Mouse (Mus musculus): Measurements from ENCODE around the gene Wdr45.

Wdr45 gene

DNA sequence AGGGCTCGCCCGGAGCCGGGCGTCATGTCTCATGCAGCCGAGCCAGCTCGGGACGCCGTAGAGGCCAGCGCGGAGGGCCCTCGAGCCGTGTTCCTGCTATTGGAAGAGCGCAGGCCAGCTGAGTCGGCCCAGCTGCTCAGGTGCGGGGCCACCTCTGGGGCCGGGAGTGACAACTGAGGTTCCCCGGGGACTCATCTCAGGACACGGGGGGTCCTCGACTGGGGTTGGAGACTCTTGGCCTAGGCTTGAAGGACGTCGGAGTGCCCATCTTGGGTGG is 48.7 kb downstream of the Wdr45 start:
- intact Hi-C loops (cut with DNase I) = no loop called here

DNA sequence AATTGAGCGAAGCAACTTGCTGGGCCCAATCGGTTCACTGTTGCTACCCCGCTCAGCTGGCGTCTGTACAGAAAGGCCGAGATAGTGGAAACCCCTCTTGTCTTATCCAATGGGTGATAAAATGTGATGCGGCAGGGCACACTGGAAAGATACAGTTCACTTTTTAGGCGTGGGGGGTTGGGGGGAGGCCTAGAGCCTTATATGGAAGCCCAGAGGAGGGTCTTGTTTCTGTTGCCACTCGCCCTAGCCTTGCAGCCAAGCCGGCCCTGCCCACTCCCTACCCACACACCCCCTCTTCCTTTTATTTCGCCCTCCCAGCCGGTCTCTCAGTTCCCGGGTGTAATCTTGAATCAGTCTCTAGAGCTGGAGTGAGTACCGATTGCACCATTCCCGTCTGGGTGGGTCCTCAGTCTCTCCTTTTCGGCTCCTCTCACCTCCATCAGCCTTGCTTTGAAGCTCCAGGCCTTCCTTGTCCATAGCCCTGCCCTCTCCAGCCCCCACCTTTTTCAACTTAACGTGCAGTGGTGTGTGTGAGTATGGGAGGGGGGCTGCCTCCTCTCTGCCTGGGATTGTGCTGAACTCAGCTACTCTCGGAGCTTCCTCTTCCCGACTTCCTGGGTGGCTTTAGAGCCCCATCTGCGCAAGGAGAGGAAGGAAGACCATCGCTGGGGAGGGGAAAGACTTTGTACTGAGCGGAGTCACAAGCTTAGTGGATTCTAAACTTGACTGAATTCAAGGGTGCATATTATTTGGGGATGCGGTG is 49.7 kb downstream of the Wdr45 start:
- intact Hi-C loops (cut with DNase I) = no loop called here

DNA sequence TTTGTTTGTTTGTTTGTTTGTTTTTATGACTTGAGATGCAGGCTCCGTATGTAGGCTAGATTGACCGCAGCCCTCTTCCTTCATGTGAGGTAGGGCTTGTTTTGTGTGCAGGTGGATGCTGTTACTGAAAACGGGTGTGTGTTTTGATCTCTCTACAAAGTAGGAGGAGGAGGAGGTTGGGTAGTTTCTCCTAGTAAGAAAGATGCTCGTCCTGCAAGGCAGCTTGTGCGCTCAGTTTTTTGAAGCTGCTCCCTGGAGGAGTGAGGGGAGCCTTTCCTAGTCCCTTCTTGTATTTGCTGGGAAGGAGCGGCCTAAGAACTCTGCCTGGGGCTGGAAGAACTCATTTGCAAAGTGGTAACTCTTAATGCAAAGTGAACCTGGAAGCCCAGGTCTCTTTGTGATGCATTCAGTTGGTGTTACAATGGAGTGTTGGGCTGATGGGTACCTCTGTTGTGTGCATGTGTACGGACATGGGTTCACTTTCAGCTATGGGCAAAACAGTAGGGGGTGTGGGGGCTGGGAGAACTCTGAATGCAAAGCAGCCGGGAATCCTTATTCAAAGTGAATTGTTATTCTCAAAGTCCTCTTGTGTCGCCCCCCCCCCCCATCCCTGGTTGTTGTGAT is 50.6 kb downstream of the Wdr45 start:
- intact Hi-C loops (cut with DNase I) = no loop called here

DNA sequence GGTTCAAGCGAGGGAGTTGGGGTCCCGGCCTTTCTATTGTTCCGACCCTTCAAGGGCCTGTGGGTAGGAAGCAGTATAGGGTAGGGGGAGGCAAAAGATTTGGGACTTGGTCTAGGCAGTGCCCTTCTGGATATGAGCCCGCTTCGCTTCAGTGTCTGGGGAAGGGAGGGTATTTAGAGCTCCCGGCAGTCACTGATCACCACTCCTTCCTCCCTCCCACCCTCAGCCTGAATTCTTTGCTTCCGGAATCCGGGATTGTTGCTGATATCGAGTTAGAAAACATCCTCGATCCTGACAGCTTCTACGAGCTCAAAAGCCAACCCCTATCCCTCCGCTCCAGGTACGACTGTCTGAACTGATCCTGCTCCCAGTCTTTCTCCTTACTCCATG is 51.1 kb downstream of the Wdr45 start:
- intact Hi-C loops (cut with DNase I) = no loop called here

DNA sequence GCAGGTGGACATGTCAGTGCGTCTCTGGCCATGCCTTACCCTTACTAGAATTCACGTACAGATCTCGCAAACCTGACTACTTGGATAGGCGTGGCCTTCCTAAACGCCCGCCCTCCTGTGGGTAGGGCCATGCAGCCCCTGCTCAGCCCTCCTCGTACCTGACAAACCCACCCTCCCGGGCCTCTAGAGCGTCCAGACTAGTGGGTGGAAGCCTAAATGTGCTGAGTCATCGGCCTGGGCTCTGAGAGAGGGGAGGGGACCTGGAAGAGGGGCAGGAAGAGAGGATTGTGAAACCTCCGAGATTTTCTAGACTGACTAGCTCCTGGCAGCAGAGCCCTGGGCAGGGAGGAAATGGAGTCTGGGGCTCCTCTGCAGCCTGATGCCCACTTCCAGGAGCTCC is 51.6 kb downstream of the Wdr45 start:
- intact Hi-C loops (cut with DNase I) = no loop called here

DNA sequence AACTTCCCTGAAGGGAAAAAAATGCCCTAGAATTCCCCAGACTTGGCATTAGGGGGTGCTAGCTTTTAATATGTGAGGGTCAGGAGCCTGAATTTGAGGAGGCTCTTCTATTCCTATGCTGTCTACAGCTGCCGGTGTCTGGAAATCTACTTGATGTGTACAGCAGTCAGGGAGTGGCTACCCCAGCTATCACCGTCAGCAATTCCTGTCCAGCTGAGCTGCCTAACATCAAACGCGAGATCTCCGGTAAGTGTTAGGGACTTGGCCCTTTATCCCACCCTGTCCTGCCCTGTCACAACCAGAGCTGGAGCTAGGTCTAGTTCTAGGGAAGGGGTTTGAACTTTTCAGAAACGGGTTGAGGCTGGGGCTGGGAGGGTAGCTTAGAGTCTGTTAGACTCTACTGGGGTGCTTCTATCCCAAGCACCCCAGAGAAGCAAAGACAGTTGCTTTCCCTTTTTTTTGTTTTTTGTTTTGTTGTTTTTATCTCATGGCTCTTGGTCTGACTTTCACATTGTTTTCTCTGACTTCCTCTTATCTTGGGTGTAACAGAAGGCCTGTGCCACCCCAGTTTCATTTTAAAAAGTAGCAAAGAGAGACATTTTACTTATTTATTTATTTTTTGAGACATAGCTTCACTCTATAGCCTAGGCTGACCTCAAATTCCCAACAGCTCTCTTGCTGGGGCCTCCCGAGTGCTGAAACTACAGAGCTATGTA is 55.3 kb downstream of the Wdr45 start:
- intact Hi-C loops (cut with DNase I) = no loop called here

DNA sequence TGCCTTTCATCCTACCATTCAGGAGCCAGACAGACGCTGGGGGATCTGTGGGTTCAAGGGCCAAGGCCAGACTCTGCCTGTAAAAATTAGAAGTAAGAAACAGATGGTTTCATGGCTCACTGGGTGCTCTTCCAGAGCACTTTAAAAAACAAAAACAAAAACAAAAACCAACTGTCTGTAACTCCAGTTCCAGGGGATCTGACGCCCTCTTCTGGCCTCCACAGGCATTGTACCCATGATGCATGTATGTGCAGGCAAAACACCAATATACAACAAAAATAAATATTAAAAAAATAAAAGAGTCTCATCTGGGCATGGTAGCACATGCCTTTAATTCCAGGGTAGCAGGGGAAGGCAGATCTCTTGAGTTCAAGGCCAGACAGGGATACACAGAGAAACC is 58.6 kb downstream of the Wdr45 start:
- intact Hi-C loops (cut with DNase I) = no loop called here

DNA sequence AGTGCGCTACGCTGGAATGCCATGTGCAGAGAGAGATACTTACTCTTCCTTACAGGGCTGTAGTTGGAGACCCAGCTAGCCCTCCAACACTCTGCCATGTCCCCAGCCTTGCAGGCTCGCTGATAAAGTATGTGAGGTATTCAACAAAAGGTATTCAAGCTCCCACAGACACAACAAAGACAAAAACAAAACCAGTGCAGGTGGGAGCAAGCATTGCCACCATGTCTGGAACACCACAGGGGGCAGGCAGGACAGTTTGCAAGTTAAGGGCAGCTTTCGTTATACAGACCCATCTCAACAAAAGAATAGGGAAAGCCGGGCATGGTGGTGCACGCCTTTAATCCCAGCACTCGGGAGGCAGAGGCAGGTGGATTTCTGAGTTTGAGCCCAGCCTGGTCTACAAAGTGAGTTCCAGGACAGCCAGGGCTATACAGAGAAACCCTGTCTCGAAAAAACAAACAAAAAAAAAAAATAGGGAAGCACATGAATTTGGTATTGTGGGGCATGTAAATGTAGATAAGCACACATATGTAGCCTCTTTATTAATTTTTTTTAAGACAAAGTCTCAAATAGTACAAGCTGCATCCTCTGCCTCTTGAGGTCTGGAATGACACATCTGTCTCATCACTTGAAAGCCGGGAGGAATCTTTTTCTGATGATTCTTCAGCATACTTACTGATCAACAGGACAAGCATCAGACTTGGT is 61.5 kb downstream of the Wdr45 start:
- intact Hi-C loops (cut with DNase I) = no loop called here

DNA sequence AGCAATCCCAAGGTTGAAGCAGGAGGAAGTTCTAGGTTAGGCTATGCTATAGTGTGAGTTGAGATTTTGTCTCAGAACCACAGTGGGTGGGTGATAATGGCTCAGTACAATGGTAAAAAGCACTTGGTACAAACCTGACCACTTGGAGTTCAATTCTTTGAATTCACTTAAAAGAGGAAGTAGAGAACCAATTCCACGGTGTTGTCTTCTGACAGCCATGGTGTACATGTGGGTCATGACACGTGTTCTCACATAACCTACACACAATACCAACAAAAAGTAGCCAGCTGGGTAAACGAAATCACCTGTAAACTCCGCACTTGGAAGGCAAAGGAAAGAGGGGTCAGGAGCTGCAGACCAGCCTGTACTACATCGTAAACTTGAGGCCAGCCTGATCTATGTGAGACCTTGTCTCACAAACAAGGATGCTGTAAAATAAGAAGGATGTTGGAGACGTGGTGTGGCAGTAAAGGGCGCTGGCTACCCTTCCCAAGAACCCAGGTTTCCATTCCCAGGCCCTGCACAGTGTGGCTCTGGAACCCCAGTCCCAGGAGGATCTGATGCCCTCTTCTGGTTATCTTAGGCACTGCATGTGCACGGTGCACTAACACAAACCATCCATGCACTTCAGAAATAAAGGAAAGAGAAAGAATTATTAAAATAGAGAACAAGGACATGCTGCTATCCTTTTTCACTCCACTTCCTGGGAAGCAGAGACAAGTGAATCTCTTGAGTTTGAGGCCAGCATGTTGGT is 62.4 kb downstream of the Wdr45 start:
- intact Hi-C loops (cut with DNase I) = no loop called here

Data from adrenal gland (tissue).